Mouse (Mus musculus): ENCODE data around the gene Sugct.

DNA sequence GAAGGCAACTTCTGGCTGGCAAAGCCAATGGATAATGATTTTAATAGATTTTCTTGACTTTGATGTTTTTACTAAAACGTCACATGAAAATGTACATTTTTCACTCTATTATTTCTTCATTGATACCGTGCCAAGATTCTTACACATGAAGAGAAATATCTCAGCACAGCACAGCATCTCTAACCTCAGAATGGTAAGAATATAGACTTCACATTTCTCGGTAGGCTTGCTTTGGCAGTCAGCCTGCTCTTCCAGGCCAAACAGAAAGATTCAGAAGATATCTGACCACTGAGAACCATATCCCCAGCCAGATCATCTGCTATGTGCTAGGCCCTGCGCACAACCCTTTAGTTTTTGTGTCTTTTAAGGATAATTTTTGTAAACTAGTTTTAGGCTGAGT lies 657.0 kb downstream of the Sugct start:
- no peak for TF ChIP-seq CTCF (IDR thresholded peaks at IDR 0.05; ENCODE audit: control insufficient read depth, insufficient read depth, insufficient read length)
- no peak for TF ChIP-seq MYOD1 (IDR thresholded peaks at IDR 0.05; ENCODE audit: control insufficient read depth, insufficient read length, low read depth)
- TF ChIP-seq MYOG (IDR thresholded peaks at IDR 0.05; ENCODE audit: control insufficient read depth, extremely low read depth, insufficient read length), result no peak

Data from C2C12 (cell line).